Comparison of ENCODE assay signal across 8 mouse cellular contexts in the genomic region with DNA sequence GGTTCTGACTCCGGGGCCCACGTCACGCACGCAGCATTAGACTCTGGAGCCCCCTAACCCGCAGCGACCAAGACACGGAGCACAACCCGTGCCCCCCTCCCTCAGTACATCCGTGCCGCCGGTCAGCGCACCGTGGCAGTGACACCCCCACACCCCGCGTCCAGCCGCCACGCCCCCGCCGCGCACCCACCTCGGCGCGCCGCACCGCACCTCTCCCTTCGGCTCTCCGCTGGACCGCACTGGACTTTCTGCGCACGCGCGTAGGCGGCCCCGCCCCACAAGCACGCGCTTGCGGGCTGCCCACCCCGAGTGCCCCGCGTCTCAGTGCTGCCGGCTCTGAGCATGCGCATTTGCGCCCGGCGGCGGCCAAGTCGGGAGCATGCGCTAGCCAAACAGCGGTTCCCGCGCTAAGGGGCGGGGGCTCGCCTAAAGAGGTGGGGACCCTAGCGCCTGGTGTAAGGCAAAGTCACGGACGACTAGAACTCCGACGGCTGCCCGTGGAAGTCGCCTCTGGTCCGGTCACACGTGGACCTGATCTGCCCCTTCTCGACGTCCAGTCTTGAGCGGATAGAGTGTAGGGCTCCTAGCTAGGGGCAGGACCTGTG. TPM values are rescaled to one million over a fixed set of nuclear protein-coding genes. Genes with fewer than 3 reads are reported as not detected.
DNase-seq lines count a peak whose midpoint lies in the region; ATAC-seq and TF ChIP-seq lines count a peak whose summit lies in the region.

TSS of gene Tbc1d24 (minus strand) at position 279 of the 605 bp plus-strand sequence.

- no peak for TF ChIP-seq CTCF in cortical plate, adult 2 months (IDR thresholded peaks at IDR 0.05; ENCODE audit: extremely low read depth, insufficient read depth, low read length)
- no peak for TF ChIP-seq CTCF in hindbrain, postnatal 0 days (IDR thresholded peaks at IDR 0.05; ENCODE audit: low read depth)
- no peak for TF ChIP-seq CTCF in left cerebral cortex, adult 2 months (IDR thresholded peaks at IDR 0.05)

- H3K4me1 ChIP-seq in cortical plate, adult 2 months (ENCODE audit: control insufficient read depth, insufficient read depth, low read length): peaks cover 14% of the 10 kb centered on the region
- peaks cover 64% of the 10 kb centered on the region for H3K4me1 ChIP-seq in hindbrain, postnatal 0 days (ENCODE audit: insufficient read depth, low read length)

- H3K27ac ChIP-seq in cortical plate, adult 2 months (ENCODE audit: insufficient read depth, low read length): peak within 1 kb of the TSS; percentile 25
- H3K27ac ChIP-seq in hindbrain, postnatal 0 days: peak within 1 kb of the TSS; percentile 79
- H3K27ac ChIP-seq in left cerebral cortex, adult 2 months: peak within 1 kb of the TSS; percentile 98
- H3K27ac ChIP-seq in macrophage: peak within 1 kb of the TSS; percentile 39

- H3K4me3 ChIP-seq in cortical plate, adult 2 months (ENCODE audit: insufficient read depth, low read length): peak within 1 kb of the TSS; percentile 68
- peak within 1 kb of the TSS; percentile 72 for H3K4me3 ChIP-seq in hindbrain, postnatal 0 days (ENCODE audit: low read length)
- peak within 1 kb of the TSS; percentile 84 for H3K4me3 ChIP-seq in left cerebral cortex, adult 2 months
- peak within 1 kb of the TSS; percentile 65 for H3K4me3 ChIP-seq in macrophage (ENCODE audit: inconsistent target)

- intact Hi-C loops in left cerebral cortex, adult 2 months (cut with DNase I): loop anchor here (2.0 kb wide), 1 partner anchor 37 kb away; the partner anchor contains the start of gene Atp6v0c

- H3K4me2 ChIP-seq in hindbrain, postnatal 0 days (ENCODE audit: low read depth, low read length): peak within 1 kb of the TSS; percentile 93

- peaks cover 48% of the 10 kb centered on the region for H3K79me2 ChIP-seq in macrophage (ENCODE audit: inconsistent target)

- peak; percentile 83 for DNase-seq in adipocyte (ENCODE audit: low spot score)
- DNase-seq in gastrocnemius, adult 8-10 months (ENCODE audit: low spot score in 2 of 2): peak; percentile 84 to 89
- DNase-seq in hindbrain, postnatal 0 days (ENCODE audit: low spot score): peak; percentile 97
- peak; percentile 96 for DNase-seq in left cerebral cortex, adult 2 months (ENCODE audit: extremely low spot score in 1 of 2, low spot score in 2 of 2)
- peak; percentile 96 for DNase-seq in right cerebral cortex, adult 18-20 months
- DNase-seq in urinary bladder, adult 2 months (ENCODE audit: low spot score): peak; percentile 82

- peak within 1 kb of the TSS; percentile 79 for H3K9ac ChIP-seq in hindbrain, postnatal 0 days (replicated peaks; ENCODE audit: low read length)

- peak; percentile 57; the same call in 1 of the 2 replicates for TF ChIP-seq POLR2A in cortical plate, adult 2 months (IDR thresholded peaks at IDR 0.05; ENCODE audit: extremely low read depth, insufficient read depth, low read length)

- no peaks in the 10 kb centered on the region for H3K36me3 ChIP-seq in hindbrain, postnatal 0 days (ENCODE audit: insufficient read depth, low read length)
- no peaks in the 10 kb centered on the region for H3K36me3 ChIP-seq in macrophage (ENCODE audit: inconsistent target)

- no peaks in the 10 kb centered on the region for H3K27me3 ChIP-seq in hindbrain, postnatal 0 days (ENCODE audit: insufficient read depth, low read length)

- WGBS in hindbrain, postnatal 0 days: under 1% methylated on average over 60 of the region's 65 CpGs
- under 1% methylated on average over 65 of the region's 65 CpGs for WGBS in macrophage (ENCODE audit: missing documents)

- H3K9me3 ChIP-seq in hindbrain, postnatal 0 days (ENCODE audit: low read length): no peaks in the 10 kb centered on the region

- peak; percentile 79 for ATAC-seq in hindbrain, postnatal 0 days

RNA-seq across cellular contexts. Expression of gene Tbc1d24, which starts in this region (rescaled TPM):
- 62.7 and 72.7 TPM in 2 replicates for polyA plus RNA-seq in cortical plate, adult 2 months (2012; rRNA removed)
- total RNA-seq in gastrocnemius, adult 8-10 months (2022): 1 to 10 TPM; 4.8 to 7.0 (median 5.8) TPM
- 145 and 151 TPM in 2 replicates for total RNA-seq in hindbrain, postnatal 0 days (2014; rRNA removed)
- polyA plus RNA-seq in hindbrain, postnatal 0 days (2015; fragmentation: Nextera tagmentation; extraction: Ambion mirVana): 21.1 and 22.8 TPM in 2 replicates
- 10 to 100 TPM; 63.3 to 69.7 TPM for total RNA-seq in left cerebral cortex, adult 2 months (2021)
- 100 to 1,000 TPM in 2 of 26 experiments, 10 to 100 TPM in 24; 25.7 to 129 (median 59.8) TPM for total RNA-seq in macrophage (2018; cell fraction: chromatin; rRNA removed)
- 10 to 100 TPM in 12 of 26 experiments, 1 to 10 TPM in 14; 4.8 to 15.0 (median 9.2) TPM for total RNA-seq in macrophage (2018; cell fraction: cytosol; rRNA removed)
- 10 to 100 TPM; 17.0 to 91.0 (median 36.6) TPM for total RNA-seq in macrophage (2018; cell fraction: nucleus; rRNA removed)
- 8.4 to 12.8 TPM (median 8.5 TPM) in 3 replicates for polyA plus RNA-seq in macrophage (2018)
- polyA plus RNA-seq in urinary bladder, adult 2 months (2012; rRNA removed): 7.6 and 7.9 TPM in 2 replicates

Comparison
In these comparisons a context has a peak if more than half of its experiments do, and no peak if none do; other contexts are left out.
1. Peak in every context shown above with its lines: DNase-seq, ATAC-seq, H3K4me3 ChIP-seq and H3K27ac ChIP-seq.
2. RNA of gene Tbc1d24 (total RNA-seq): 145 to 151 TPM in hindbrain, postnatal 0 days and 63.3 to 69.7 TPM in left cerebral cortex, adult 2 months; 4.8 to 7.0 TPM in gastrocnemius, adult 8-10 months; every median in the first group is over 4 times any median in the second.
3. H3K27ac ChIP-seq: peak in every context shown above with its lines; median percentile 98 in left cerebral cortex, adult 2 months; 79 in hindbrain, postnatal 0 days; 39 in macrophage; 25 in cortical plate, adult 2 months.